Mouse (Mus musculus): ENCODE data around the gene Hus1.

Hus1 gene

DNA sequence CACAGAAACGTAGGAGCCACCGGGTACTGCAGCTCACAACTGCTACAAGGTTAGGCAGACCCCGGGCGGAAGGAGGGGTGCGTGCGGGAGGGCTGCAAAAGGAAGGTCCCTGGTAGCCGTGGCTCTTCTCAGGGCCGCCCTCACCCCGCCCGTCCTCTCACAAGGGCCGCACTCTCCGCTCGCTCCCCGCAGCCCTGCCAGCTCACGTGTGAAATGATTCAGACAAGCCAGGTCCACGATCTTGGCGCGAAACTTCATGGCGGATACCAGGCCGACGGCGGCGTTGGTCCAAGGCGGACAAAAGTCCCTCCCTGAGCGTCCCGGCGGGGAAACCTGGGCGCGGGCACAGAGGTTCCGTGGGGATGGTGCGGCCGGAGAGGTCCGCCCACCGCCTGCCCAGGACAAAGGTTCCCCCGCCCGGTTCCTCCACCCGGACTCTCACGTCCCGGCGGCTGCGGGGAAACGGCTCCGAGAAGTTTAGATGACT lies at the start of gene Hus1:
TSS of gene Hus1 (minus strand) at position 339 of the 487 bp plus-strand sequence.
- peak; percentile 95 for DNase-seq (ENCODE audit: low spot score)

DNA sequence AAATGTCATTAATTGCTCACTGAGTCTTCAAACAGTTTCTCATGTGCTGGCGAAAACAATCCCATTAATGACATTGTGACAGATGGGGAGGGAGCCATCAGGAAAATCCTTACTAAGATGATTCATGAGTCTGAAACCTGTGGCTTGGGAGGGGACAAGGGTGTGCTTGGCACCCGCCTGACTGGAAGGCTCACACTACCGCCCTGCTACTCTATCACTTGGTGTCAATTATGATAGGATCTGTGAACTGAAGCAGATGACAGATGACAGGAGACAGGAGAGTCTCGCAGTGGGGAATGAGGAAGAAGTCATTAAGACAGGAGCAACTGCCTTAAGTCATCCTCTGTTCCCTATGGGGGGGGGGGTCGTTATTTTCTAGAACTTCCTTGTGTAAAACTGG lies 49.5 kb upstream of the Hus1 start:
- no peak for DNase-seq (ENCODE audit: low spot score)

DNA sequence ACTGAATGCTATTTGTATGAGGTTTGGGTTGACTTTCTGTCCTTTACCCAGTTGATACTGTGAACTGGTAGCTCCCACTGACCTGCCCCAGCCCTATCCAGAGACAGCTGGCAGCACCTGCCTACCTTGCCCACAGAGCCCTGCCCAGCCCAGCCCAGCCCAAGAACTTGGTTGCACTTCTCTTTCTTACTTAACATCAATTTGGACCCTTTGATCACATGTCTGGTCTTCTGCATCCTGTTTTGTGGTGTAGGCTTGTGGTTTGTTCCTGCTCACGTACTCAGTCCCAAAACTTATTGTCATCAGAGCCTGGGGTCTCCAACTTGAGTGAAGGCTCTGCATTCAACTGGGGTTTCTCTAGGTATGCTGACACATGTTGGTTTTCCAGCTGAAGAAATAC lies 49.0 kb upstream of the Hus1 start:
- DNase-seq (ENCODE audit: low spot score), result no peak

- no peak for DNase-seq (ENCODE audit: low spot score)
These were observed 46.7 kb upstream of the Hus1 start for GRCm38 (mm10) chr11:9057711-9058110.

GRCm38 (mm10) chr11:9056937-9057336 lies 45.9 kb upstream of the Hus1 start:
- no peak for DNase-seq (ENCODE audit: low spot score)

- no peak for DNase-seq (ENCODE audit: low spot score)
These were observed 40.9 kb upstream of the Hus1 start for GRCm38 (mm10) chr11:9051895-9052294.

- no peak for DNase-seq (ENCODE audit: low spot score)
These were observed 39.2 kb upstream of the Hus1 start for GRCm38 (mm10) chr11:9050241-9050640.

- no peak for DNase-seq (ENCODE audit: low spot score)
These were observed 37.7 kb upstream of the Hus1 start, which contains the start of gene Sun3 for GRCm38 (mm10) chr11:9048703-9049060. Gene Sun3, minus strand, starts transcription at chr11:9048991.

DNA sequence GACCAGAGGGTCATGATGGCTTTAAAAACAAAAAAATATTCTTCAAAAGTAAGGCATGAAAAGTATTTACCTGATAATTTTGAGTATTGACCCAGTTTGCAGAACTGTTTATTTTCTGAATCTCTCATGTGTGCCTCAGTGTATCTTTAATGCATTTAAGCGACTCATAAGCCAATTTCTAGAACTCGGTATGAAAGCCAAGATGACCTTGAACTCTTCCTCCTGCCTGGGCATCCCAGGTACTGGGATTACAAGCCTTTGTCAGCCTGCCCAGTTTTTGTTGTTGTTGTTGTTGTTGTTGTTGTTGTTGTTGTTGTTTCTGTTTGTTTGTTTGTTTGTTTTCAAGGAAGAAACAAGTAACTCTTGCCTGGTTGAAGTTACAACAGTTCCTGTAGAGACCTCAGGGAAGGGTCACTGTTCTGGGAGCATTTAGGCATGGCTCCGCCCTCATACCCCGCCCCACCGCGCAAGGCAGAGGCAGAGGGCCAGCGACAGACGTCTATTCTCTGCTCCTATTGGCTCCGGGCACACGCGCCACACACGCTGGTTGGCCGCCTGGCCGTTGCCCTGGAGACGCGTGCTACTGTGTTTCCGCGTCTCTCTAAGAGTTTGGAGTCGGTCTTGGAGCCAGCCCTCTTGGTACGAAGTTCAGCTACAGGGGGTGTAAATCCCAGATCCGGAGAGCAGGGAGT lies 37.2 kb upstream of the Hus1 start, which contains the start of gene Gm11992:
TSS of gene Gm11992 (plus strand) at position 584 of the 692 bp plus-strand sequence.
- no peak for DNase-seq (ENCODE audit: low spot score)

DNA sequence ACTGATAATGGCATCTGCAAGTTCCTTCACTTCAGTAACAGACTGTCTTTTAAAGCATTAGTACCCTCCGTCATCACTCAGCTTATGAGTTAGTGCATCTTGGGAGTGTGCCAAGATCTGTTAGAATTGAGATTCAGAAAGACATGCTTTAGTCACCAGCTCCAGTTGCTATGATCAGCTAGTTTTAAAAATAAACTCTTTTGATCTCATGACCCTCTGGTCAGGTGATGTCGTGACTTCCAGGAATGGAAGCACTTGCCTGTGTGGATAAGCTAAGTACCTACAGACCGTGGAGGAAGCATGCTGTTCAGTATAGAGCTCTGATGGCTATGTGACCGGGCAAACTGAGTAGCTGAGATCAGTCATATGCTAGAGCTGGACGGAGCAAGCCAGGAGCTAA lies 36.1 kb upstream of the Hus1 start:
- DNase-seq (ENCODE audit: low spot score), result no peak

DNA sequence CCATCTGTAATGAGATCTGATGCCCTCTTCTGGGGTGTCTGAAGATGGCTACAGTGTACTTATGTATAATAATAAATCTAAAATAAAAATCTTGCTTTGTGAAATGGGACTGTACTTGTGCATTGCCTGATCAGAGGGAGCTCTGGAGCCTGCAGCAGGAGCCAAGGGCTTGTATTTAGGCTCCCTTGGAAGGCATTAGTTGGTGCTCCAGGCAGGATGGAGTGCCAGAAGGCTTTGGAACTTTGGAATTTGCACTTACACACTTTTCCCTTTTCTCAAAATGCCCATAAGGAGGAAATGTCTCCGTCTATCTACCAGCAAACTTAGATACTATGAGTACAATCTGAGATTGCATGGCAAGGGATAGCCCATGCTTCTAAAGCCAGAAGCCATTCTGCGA lies 35.6 kb upstream of the Hus1 start:
- DNase-seq (ENCODE audit: low spot score), result no peak

- no peak for DNase-seq (ENCODE audit: low spot score)
These were observed 20.5 kb upstream of the Hus1 start for GRCm38 (mm10) chr11:9031530-9031929.

DNA sequence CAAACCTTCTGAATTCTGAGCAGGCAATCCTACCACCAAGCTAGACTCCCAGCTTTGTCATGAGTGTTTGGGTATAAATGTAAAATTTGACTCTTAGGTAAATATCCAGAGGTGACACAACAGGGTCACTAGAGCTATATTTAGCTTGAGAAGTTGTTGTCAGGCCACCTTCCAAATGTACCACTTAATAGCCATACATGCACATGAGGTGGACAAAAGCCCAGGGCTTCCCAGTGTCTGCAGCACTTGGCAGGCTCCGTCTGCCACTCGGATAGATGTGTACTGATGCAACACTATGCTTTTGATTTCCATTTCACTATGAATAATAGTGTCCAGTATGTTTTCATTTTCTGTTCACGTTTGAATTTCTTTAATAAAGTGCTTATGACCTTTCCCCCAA lies 14.2 kb upstream of the Hus1 start:
- no peak for DNase-seq (ENCODE audit: low spot score)

DNA sequence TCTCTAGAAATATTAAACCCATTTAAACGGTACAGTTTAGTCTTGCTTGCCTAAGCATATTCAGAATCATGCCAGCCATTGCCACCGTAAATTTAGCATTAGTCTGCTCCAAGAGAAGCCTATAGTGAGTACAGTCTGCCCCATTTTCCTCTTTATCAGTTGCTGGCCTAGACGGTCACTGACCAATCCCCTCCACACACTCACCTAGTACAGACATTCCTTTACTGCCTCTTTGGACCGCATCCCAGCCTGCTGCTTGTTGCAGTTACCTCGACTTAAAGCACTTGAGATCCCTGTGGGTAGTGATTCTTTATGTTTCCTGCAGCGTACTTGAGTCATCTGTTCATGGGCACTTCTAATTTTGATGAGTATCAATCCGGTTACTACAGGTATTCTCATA lies 13.8 kb upstream of the Hus1 start:
- DNase-seq (ENCODE audit: low spot score), result no peak

- DNase-seq (ENCODE audit: low spot score), result no peak
These were observed 9.2 kb upstream of the Hus1 start for GRCm38 (mm10) chr11:9020207-9020606.

GRCm38 (mm10) chr11:9018491-9019267 lies 7.7 kb upstream of the Hus1 start:
- DNase-seq (ENCODE audit: low spot score), result no peak

GRCm38 (mm10) chr11:9014740-9015139 lies 3.7 kb upstream of the Hus1 start:
- no peak for DNase-seq (ENCODE audit: low spot score)

DNA sequence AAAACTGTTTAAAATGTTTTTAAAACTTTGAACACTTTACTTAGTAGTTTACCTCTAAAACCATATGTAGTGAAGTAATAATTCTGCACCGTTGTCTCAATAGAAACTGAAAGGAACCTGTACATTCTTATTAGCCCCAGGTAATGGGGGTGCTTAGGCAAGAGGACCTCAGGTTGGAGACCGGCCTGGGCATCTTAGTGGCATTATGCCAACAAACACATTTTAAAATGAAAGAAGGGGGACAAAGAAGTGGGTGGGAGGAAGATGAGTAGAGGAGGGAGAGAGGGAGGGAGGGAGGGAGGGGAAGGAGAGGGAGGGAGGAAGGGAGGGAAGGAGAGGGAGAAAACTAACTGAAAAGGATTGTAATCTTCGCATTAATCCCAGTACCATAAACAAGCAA lies 357 bp upstream of the Hus1 start:
- DNase-seq (ENCODE audit: low spot score), result no peak

DNA sequence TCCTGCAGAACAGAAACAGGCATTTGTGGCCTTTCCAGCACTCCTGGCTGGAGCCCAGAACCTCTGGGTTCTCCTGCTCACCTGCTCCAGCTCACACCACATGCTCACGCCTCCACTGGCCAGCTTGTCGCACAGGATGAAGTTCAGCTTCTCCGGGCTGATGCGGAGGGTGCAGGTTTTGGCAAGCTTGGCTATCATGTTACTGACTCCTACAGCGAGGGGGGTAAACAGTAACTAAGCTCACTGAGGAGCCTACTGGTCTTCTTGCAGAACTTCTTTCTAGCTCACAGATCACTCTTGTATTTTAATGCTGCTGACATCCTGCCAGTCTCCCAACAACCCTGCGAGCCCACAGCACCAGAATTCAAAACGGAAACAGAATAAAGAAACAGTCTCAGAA lies 575 bp downstream of the Hus1 start:
- peak; percentile 58 for DNase-seq (ENCODE audit: low spot score)

DNA sequence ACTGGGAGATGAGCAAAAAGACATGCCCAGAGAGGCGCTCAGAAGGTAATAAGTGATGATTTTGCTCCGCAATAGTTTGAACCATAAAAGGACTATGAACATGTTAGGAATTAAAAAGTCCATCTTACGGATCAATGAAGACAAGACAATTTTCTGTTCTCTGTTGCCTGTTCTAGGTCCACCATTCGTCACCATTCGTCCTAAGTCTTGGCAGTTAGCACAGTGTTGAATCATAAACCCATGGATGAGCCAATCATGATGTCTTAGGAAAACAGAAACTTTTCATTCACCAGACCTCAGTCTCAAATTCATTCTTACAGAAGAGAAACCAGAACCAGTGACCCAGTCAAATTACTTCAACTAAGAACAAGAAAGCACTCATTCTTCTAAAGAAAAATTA lies 2.2 kb downstream of the Hus1 start:
- DNase-seq (ENCODE audit: low spot score), result no peak

DNA sequence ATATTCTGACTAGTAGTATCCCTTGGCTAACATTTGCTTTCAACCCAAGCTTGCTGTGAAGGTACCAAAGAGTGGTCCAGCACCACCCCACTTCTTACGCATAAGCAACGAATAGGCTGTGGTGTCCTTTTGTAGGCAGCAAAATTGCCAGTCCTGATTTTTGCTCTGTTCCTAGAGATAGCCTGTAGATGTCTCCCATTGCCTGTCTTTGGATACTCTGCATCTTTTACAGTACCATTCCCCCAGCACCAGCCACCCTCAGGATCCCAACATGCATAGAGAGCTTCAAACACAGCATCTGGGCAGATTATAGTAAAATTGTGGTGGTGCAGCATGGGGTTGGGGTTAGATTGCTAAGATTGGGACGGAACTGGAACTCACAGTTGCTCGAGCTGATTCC lies 22.9 kb downstream of the Hus1 start:
- DNase-seq (ENCODE audit: low spot score), result no peak

- no peak for DNase-seq (ENCODE audit: low spot score)
These were observed 24.9 kb downstream of the Hus1 start for GRCm38 (mm10) chr11:8986058-8986457.

DNA sequence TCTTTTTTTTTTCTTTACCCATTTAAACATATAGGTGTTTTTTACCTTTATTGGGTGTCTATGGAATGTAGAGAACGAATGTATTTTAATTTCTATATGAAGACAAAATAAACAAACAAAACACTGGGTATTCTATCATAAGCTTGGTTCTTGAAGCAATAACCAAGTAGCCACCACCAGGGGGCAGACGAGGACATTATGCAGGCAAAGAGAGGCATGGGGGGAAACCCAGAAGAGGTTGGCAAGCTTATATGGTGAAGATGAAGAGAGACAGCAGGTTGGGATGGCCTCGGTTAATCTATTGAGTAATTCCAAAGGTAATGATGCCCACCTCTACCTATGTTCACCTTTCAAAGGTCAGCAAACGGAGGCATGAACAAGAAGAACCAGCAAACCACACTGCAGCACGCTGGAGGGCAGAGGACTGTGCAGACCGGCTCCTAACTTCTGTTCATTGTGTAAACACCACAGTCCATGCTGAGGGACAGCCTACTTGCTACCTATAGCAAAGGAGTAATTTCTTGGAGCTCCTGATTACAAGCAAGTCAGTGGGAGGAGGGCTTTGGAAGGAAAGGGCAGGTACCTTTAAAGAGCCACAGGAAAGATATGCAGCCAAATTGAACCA lies 27.6 kb downstream of the Hus1 start:
- DNase-seq (ENCODE audit: low spot score), result peak; percentile 81

All from MN1 (cell line).